Mouse (Mus musculus) spleen, postnatal 14 days (tissue): ENCODE results near the gene Med27.

Experiments
- DNase-seq, 2 experiments: peaks; one replicate each; pipeline ENCODE4 v3.0.0; 2021 to 2022; ENCODE audit warnings: low spot score in 2 of 2

Med27 gene

GRCm38 (mm10) chr2:29468517-29468936 is 121.9 kb downstream of the Med27 start:
- no peak for DNase-seq

- no peak for DNase-seq
Observed at GRCm38 (mm10) chr2:29472952-29473437, 126.4 kb downstream of the Med27 start.

GRCm38 (mm10) chr2:29473907-29474306 is 127.3 kb downstream of the Med27 start:
- DNase-seq, result no peak

- DNase-seq, result no peak
Observed at GRCm38 (mm10) chr2:29476702-29477101, 130.1 kb downstream of the Med27 start.

- DNase-seq, result no peak
Observed at GRCm38 (mm10) chr2:29481856-29482255, 135.2 kb downstream of the Med27 start.

GRCm38 (mm10) chr2:29482979-29483718 is 136.5 kb downstream of the Med27 start:
- no peak for DNase-seq

- no peak for DNase-seq
Observed at GRCm38 (mm10) chr2:29485519-29485918, 138.9 kb downstream of the Med27 start.

- no peak for DNase-seq
Observed at GRCm38 (mm10) chr2:29486491-29486890, 139.9 kb downstream of the Med27 start.

GRCm38 (mm10) chr2:29487652-29488051 is 141.0 kb downstream of the Med27 start:
- DNase-seq, result no peak

- no peak for DNase-seq
Observed at GRCm38 (mm10) chr2:29488379-29489236, 142.0 kb downstream of the Med27 start.

- no peak for DNase-seq
Observed at GRCm38 (mm10) chr2:29491656-29492055, 145.0 kb downstream of the Med27 start.

GRCm38 (mm10) chr2:29493396-29494031 is 146.9 kb downstream of the Med27 start:
- no peak for DNase-seq

GRCm38 (mm10) chr2:29495271-29495670 is 148.7 kb downstream of the Med27 start:
- DNase-seq, result no peak

GRCm38 (mm10) chr2:29500601-29501350 is 154.2 kb downstream of the Med27 start:
- DNase-seq, result no peak

- no peak for DNase-seq
Observed at GRCm38 (mm10) chr2:29501381-29501780, 154.8 kb downstream of the Med27 start.

- no peak for DNase-seq
Observed at GRCm38 (mm10) chr2:29504848-29505247, 158.2 kb downstream of the Med27 start.

GRCm38 (mm10) chr2:29506411-29506810 is 159.8 kb downstream of the Med27 start:
- DNase-seq, result no peak

GRCm38 (mm10) chr2:29513131-29513530 is 166.5 kb downstream of the Med27 start:
- no peak for DNase-seq

- DNase-seq, result no peak
Observed at GRCm38 (mm10) chr2:29514836-29515235, 168.2 kb downstream of the Med27 start.

GRCm38 (mm10) chr2:29515831-29516447 is 169.3 kb downstream of the Med27 start:
- no peak for DNase-seq

- DNase-seq, result no peak
Observed at GRCm38 (mm10) chr2:29516621-29517170, 170.1 kb downstream of the Med27 start.
